ENCODE assay signal across 9 mouse cellular contexts in genomic region chr9:78775462-78775861, GRCm38 (mm10).
DNase-seq lines count a peak whose midpoint lies in the region; ATAC-seq and TF ChIP-seq lines count a peak whose summit lies in the region.
"Had no signal": no experiment of that assay in that cellular context is flagged by ENCODE, and none has a peak within 500 bp of the region (broad histone marks: within the 10 kb centered on the region; RNA-seq: fewer than 3 reads in every experiment).

No protein-coding gene starts in this region.

- H3K4me1 ChIP-seq in forebrain, embryonic 16.5 days (replicated peaks; ENCODE audit: control insufficient read depth, insufficient read depth, low read length) = no peaks in the 10 kb centered on the region
- no peaks in the 10 kb centered on the region for H3K4me1 ChIP-seq in lung, postnatal 0 days (ENCODE audit: insufficient read depth, low read depth, low read length)
- H3K4me1 ChIP-seq: stomach, embryonic 15.5 days had no signal

- H3K27me3 ChIP-seq in forebrain, embryonic 16.5 days (replicated peaks; ENCODE audit: control insufficient read depth, insufficient read depth, low read length) = no peaks in the 10 kb centered on the region
- H3K27me3 ChIP-seq in lung, postnatal 0 days (replicated peaks; ENCODE audit: insufficient read depth, low read length) = no peaks in the 10 kb centered on the region
- H3K27me3 ChIP-seq: stomach, embryonic 15.5 days had no signal

- H3K27ac ChIP-seq in forebrain, embryonic 16.5 days (ENCODE audit: low read length) = no peak overlapping the region
- no peak overlapping the region for H3K27ac ChIP-seq in lung, postnatal 0 days (ENCODE audit: low read length)
- H3K27ac ChIP-seq: stomach, embryonic 15.5 days had no signal

- peak; percentile 84 for TF ChIP-seq CTCF in lung, postnatal 0 days (IDR thresholded peaks at IDR 0.05)

- H3K36me3 ChIP-seq in forebrain, embryonic 16.5 days (ENCODE audit: control insufficient read depth, insufficient read depth) = no peaks in the 10 kb centered on the region
- H3K36me3 ChIP-seq in lung, postnatal 0 days (ENCODE audit: insufficient read depth, low read length) = no peaks in the 10 kb centered on the region
- H3K36me3 ChIP-seq: stomach, embryonic 15.5 days had no signal

- H3K4me2 ChIP-seq in forebrain, embryonic 16.5 days (ENCODE audit: low read length) = no peak overlapping the region
- H3K4me2 ChIP-seq in lung, postnatal 0 days (replicated peaks; ENCODE audit: low read depth, low read length) = no peak overlapping the region
- H3K4me2 ChIP-seq: stomach, embryonic 15.5 days had no signal

- H3K4me3 ChIP-seq in forebrain, embryonic 16.5 days (replicated peaks; ENCODE audit: low read length) = no peak overlapping the region
- no peak overlapping the region for H3K4me3 ChIP-seq in lung, postnatal 0 days (ENCODE audit: low read depth, low read length)
- H3K4me3 ChIP-seq: stomach, embryonic 15.5 days had no signal

- no peak for TF ChIP-seq EP300 in lung, postnatal 0 days (IDR thresholded peaks at IDR 0.05)

- H3K9me3 ChIP-seq in forebrain, embryonic 16.5 days (ENCODE audit: control insufficient read depth, low read length) = no peaks in the 10 kb centered on the region
- H3K9me3 ChIP-seq in lung, postnatal 0 days (ENCODE audit: low read length) = no peaks in the 10 kb centered on the region
- H3K9me3 ChIP-seq: stomach, embryonic 15.5 days had no signal

- no peak overlapping the region for H3K9ac ChIP-seq in forebrain, embryonic 16.5 days (replicated peaks; ENCODE audit: low read depth, low read length)
- H3K9ac ChIP-seq in lung, postnatal 0 days (replicated peaks; ENCODE audit: low read depth) = no peak overlapping the region
- H3K9ac ChIP-seq: stomach, embryonic 15.5 days had no signal

- DNase-seq in cerebellum, adult 11 months = peak; percentile 31
- DNase-seq in cerebellum, adult 11-12 months = no peak
- peak; percentile 57 for DNase-seq in 416B (ENCODE audit: low read depth)
- DNase-seq in brain, embryonic 18.5 days (ENCODE audit: low read depth, low spot score) = peak; percentile 22
- peak; percentile 48 for DNase-seq in layer of hippocampus, adult 11-12 months (ENCODE audit: low spot score)
- DNase-seq in lung, postnatal 0 days (ENCODE audit: low spot score) = peak; percentile 73
- peak; percentile 24 for DNase-seq in telencephalon, adult 2 months (ENCODE audit: low read depth, low spot score)

- 16% methylated on average over 5 of the region's 5 CpGs for WGBS in forebrain, embryonic 16.5 days
- WGBS in lung, postnatal 0 days = 13% methylated on average over 5 of the region's 5 CpGs

- ATAC-seq in forebrain, embryonic 16.5 days = peak; percentile 62
- ATAC-seq in lung, postnatal 0 days = no peak
